Mouse (Mus musculus): ENCODE results near the gene Grap. TPM values are rescaled to one million over a fixed set of nuclear protein-coding genes. Genes with fewer than 3 reads are reported as not detected.

Grap gene
- 13.0 and 14.9 TPM in 2 replicates for total RNA-seq (2023)

GRCm38 (mm10) chr11:61652686-61653447, at the start of gene Grap:
Grap (plus strand) TSS chr11:61653265.

GRCm38 (mm10) chr11:61683907-61684731, 31.1 kb downstream of the Grap start, which contains the start of gene Fam83g:
Fam83g (plus strand) TSS chr11:61684091.

GRCm38 (mm10) chr11:61720636-61721035, 67.6 kb downstream of the Grap start, which contains the start of gene Slc5a10:
Slc5a10 (minus strand) TSS chr11:61720826.

Other genes with a start within 250 kb of the Grap start
- gene Rnf112, start 199.1 kb upstream of the Grap start, total RNA-seq (2023), result not detected in 2 replicates
- not detected in 2 replicates for gene Mfap4, start 167.8 kb upstream of the Grap start, total RNA-seq (2023)
- gene Mapk7, start 158.9 kb upstream of the Grap start, total RNA-seq (2023), result 42.8 and 48.1 TPM in 2 replicates
- not detected in 2 replicates for gene B9d1, start 148.1 kb upstream of the Grap start, total RNA-seq (2023)
- gene Epn2, start 73.6 kb upstream of the Grap start, total RNA-seq (2023), result 0.59 TPM in 1 of 2 replicates, not detected in the other
- gene Fam83g, start 30.8 kb downstream of the Grap start, total RNA-seq (2023), result 0.54 and 1.2 TPM in 2 replicates
- gene Slc5a10, start 67.6 kb downstream of the Grap start, total RNA-seq (2023), result not detected in 2 replicates
- 14.4 and 18.2 TPM in 2 replicates for gene Prpsap2, start 108.8 kb downstream of the Grap start, total RNA-seq (2023)
- 15.0 and 21.0 TPM in 2 replicates for gene Ulk2, start 201.8 kb downstream of the Grap start, total RNA-seq (2023)

All from neutrophil, adult 65 days (primary cell).